ENCODE assay signal across 25 mouse cellular contexts in the genomic region with DNA sequence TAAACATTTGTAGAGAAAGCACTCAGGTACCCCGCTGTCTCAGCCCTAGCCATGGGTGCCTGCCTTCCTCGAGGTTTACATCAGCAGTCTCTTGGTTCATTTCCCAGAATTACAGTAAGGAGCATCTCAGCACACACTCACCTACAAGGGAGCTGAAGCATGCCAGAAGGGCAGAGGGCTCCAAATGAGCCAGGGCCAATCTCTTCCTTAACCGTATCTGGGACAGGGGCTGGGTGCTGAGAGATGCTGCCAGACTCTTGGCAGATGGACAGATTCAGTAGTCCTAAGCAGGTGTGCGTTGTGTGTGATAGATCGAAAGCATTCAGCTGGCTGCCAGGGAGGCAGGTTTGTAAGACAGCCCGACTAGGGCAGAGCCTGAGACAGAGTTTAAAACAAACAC.
"Had no signal": no experiment of that assay in that cellular context is flagged by ENCODE, and none has a peak within 500 bp of the region (broad histone marks: within the 10 kb centered on the region; RNA-seq: fewer than 3 reads in every experiment).

No protein-coding gene starts in this region.

- H3K9ac ChIP-seq: limb, embryonic 13.5 days; liver, embryonic 12.5 days; liver, embryonic 15.5 days; lung, embryonic 15.5 days; midbrain, embryonic 12.5 days; neural tube, embryonic 13.5 days had no signal

- H3K4me3 ChIP-seq: left cerebral cortex, adult 2 months; limb, embryonic 10.5 days; limb, embryonic 13.5 days; liver, embryonic 12.5 days; liver, embryonic 15.5 days; lung, embryonic 15.5 days; midbrain, embryonic 12.5 days; myocyte; neural tube, embryonic 13.5 days; stomach, embryonic 15.5 days had no signal

- H3K4me1 ChIP-seq: liver, embryonic 12.5 days; liver, embryonic 15.5 days had no signal

- H3K4me2 ChIP-seq: limb, embryonic 13.5 days; liver, embryonic 12.5 days; liver, embryonic 15.5 days; lung, embryonic 15.5 days; midbrain, embryonic 12.5 days; neural tube, embryonic 13.5 days; stomach, embryonic 15.5 days had no signal

- H3K36me3 ChIP-seq: limb, embryonic 10.5 days; limb, embryonic 13.5 days; liver, embryonic 12.5 days; liver, embryonic 15.5 days; lung, embryonic 15.5 days; midbrain, embryonic 12.5 days; stomach, embryonic 15.5 days had no signal

- DNase-seq: kidney, adult 2 months; kidney, postnatal 25 days; layer of hippocampus, postnatal 36 days; liver; lung, adult 18-20 months; lung, postnatal 14 days; lung, postnatal 4 days; retina, postnatal 1 day; right cerebral cortex, postnatal 25 days; spleen, adult 18-20 months; thymus, adult 2 months; thymus, postnatal 14 days; thymus, postnatal 4 days had no signal

- H3K27ac ChIP-seq: kidney, postnatal 0 days; left cerebral cortex, adult 2 months; limb, embryonic 10.5 days; limb, embryonic 13.5 days; liver, embryonic 12.5 days; liver, embryonic 15.5 days; lung, embryonic 15.5 days; midbrain, embryonic 12.5 days; neural tube, embryonic 13.5 days; stomach, embryonic 15.5 days had no signal

- H3K9me3 ChIP-seq: limb, embryonic 10.5 days; limb, embryonic 13.5 days; liver, embryonic 12.5 days; liver, embryonic 15.5 days; lung, embryonic 15.5 days; midbrain, embryonic 12.5 days; neural tube, embryonic 13.5 days; stomach, embryonic 15.5 days had no signal

- ATAC-seq: liver, embryonic 12.5 days; midbrain, embryonic 16.5 days had no signal
